Mouse (Mus musculus): ENCODE results near the gene Ptpn22.

DNA sequence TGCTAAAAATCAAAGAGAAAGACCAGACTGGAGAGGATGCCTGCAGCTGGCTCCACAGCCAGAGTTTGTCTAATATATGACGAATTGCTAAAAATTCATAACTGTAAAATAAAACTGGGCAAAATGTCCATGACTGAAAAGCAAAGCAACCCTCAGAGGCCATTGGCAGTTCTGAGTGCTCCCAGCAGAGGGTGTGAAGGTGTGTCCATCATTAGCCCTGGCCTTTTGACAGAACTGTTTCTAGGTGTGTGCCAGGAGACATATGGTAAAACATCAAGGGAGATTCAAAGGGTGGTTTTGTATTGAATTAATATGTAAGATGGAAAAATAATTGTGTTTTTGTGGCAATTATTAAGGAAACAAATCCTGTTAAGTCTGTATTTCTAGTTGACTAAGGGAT, 45.1 kb downstream of the Ptpn22 start:
- TF ChIP-seq CTCF (IDR thresholded peaks at IDR 0.05; ENCODE audit: insufficient read depth, low read length): peak; percentile 62
- no peak for TF ChIP-seq POLR2A (IDR thresholded peaks at IDR 0.05; ENCODE audit: borderline replicate concordance, extremely low read depth, low read depth, low read length)

Measured in lung, adult 2 months (tissue).